Mouse (Mus musculus): Measurements from ENCODE around the gene Selenon. TPM values are rescaled to one million over a fixed set of nuclear protein-coding genes. Genes with fewer than 3 reads are reported as not detected.

The Selenon gene
- total and polyA plus RNA-seq, 3 experiments, result 0.05 TPM; not detected in 2

GRCm38 (mm10) chr4:134555956-134556580, 4.1 kb upstream of the Selenon start:
- DNase-seq (ENCODE audit: low spot score) (no peak), ATAC-seq (ENCODE audit: extremely low read depth, insufficient number of reproducible peaks, low FRiP score, poor library complexity, severe bottlenecking) (no peak)
- H3K4me1 ChIP-seq (ENCODE audit: insufficient read depth, low read depth, low read length), result no peaks in the 10 kb centered on the region
- H3K27me3 ChIP-seq (ENCODE audit: insufficient read depth, low read length), result peaks cover 32% of the 10 kb centered on the region
- no peak overlapping the region for H3K4me3 ChIP-seq (ENCODE audit: low read depth, low read length)
- TF ChIP-seq GATA2 (IDR thresholded peaks at IDR 0.05; ENCODE audit: borderline replicate concordance, low read depth, low read length) (no peak), POLR2AphosphoS5 (IDR thresholded peaks at IDR 0.05; ENCODE audit: insufficient replicate concordance, low read depth, low read length) (no peak), TAL1 (conservative IDR thresholded peaks at IDR 0.05; ENCODE audit: low read depth, low read length) (no peak), GATA1 (IDR thresholded peaks at IDR 0.05; ENCODE audit: borderline replicate concordance, low read length) (no peak), CTCF (IDR thresholded peaks at IDR 0.05; ENCODE audit: low read depth, low read length) (no peak)
- H3K9me3 ChIP-seq (replicated peaks), result peaks cover under 1% of the 10 kb centered on the region; the same call in 1 of the 2 replicates
- no peaks in the 10 kb centered on the region for H3K36me3 ChIP-seq (replicated peaks)

DNA sequence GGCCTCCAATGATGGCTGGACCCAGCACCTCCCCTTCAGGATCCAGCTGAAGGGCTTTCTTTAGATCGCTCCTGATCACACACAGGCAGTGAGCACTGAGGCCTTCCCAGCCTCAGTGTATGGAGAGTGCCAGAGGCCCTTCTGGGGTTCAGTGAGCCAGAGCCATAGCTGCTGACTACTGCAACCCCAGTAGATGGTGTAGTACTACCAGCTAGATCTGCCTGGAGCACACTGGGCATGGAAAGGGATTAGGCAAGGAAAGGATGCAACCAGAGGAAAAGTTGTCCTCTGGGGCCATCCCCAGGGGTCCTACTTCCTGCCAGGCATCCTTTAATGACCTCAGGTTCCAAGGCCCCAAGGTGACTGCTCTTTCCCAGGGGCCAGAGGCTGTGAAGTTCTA, 1.7 kb upstream of the Selenon start:
- Histone ChIP-seq H3K9me3 (replicated peaks) (peaks cover 15% of the 10 kb centered on the region), H3K4me3 (ENCODE audit: low read depth, low read length) (no peak overlapping the region), H3K27me3 (ENCODE audit: insufficient read depth, low read length) (peaks cover 24% of the 10 kb centered on the region), H3K36me3 (replicated peaks) (no peaks in the 10 kb centered on the region), H3K4me1 (ENCODE audit: insufficient read depth, low read depth, low read length) (no peaks in the 10 kb centered on the region)
- DNase-seq (ENCODE audit: low spot score), result no peak
- no peak for TF ChIP-seq CTCF (IDR thresholded peaks at IDR 0.05; ENCODE audit: low read depth, low read length)
- no peak for TF ChIP-seq TAL1 (conservative IDR thresholded peaks at IDR 0.05; ENCODE audit: low read depth, low read length)
- no peak for TF ChIP-seq GATA2 (IDR thresholded peaks at IDR 0.05; ENCODE audit: borderline replicate concordance, low read depth, low read length)
- TF ChIP-seq POLR2AphosphoS5 (IDR thresholded peaks at IDR 0.05; ENCODE audit: insufficient replicate concordance, low read depth, low read length), result no peak
- no peak for TF ChIP-seq GATA1 (IDR thresholded peaks at IDR 0.05; ENCODE audit: borderline replicate concordance, low read length)
- ATAC-seq (ENCODE audit: extremely low read depth, insufficient number of reproducible peaks, low FRiP score, poor library complexity, severe bottlenecking), result no peak

DNA sequence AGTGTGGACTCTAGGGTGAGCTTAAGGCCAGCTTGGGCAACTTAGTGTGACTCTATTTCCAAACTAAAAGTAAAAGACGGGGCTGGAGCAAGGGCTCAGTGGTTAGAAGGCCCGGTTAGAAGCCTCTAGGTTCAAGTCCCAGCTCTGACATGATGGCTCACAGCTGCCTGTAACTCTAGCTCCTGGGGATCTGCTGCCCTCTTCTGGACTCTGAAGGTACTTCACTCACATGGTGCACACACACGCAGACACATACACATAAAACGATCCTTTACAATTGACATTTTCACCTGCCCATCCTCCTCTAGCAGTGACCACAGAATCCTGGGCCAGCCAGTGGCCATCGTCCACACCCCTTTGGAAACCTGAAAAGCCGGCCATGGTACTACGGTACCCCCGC, 2.1 kb downstream of the Selenon start:
- H3K27me3 ChIP-seq (ENCODE audit: insufficient read depth, low read length), result peaks cover 41% of the 10 kb centered on the region
- peaks cover 15% of the 10 kb centered on the region for H3K9me3 ChIP-seq (replicated peaks)
- TF ChIP-seq GATA1 (IDR thresholded peaks at IDR 0.05; ENCODE audit: borderline replicate concordance, low read length) (no peak), POLR2AphosphoS5 (IDR thresholded peaks at IDR 0.05; ENCODE audit: insufficient replicate concordance, low read depth, low read length) (no peak), GATA2 (IDR thresholded peaks at IDR 0.05; ENCODE audit: borderline replicate concordance, low read depth, low read length) (no peak), TAL1 (conservative IDR thresholded peaks at IDR 0.05; ENCODE audit: low read depth, low read length) (no peak), CTCF (IDR thresholded peaks at IDR 0.05; ENCODE audit: low read depth, low read length) (no peak)
- 0 out of 2 replicates have a peak, but pooled peaks cover 5% of the 10 kb centered on the region for H3K4me1 ChIP-seq (ENCODE audit: insufficient read depth, low read depth, low read length)
- no peak overlapping the region for H3K4me3 ChIP-seq (ENCODE audit: low read depth, low read length)
- ATAC-seq (ENCODE audit: extremely low read depth, insufficient number of reproducible peaks, low FRiP score, poor library complexity, severe bottlenecking) (no peak), DNase-seq (ENCODE audit: low spot score) (no peak)
- no peaks in the 10 kb centered on the region for H3K36me3 ChIP-seq (replicated peaks)

- ATAC-seq (ENCODE audit: extremely low read depth, insufficient number of reproducible peaks, low FRiP score, poor library complexity, severe bottlenecking) (no peak), DNase-seq (ENCODE audit: low spot score) (no peak)
- Histone ChIP-seq H3K27me3 (ENCODE audit: insufficient read depth, low read length) (peaks cover 48% of the 10 kb centered on the region), H3K4me3 (ENCODE audit: low read depth, low read length) (no peak overlapping the region), H3K4me1 (ENCODE audit: insufficient read depth, low read depth, low read length) (0 out of 2 replicates have a peak, but pooled peaks cover 5% of the 10 kb centered on the region), H3K36me3 (replicated peaks) (no peaks in the 10 kb centered on the region), H3K9me3 (replicated peaks) (peaks cover 15% of the 10 kb centered on the region)
- no peak for TF ChIP-seq CTCF (IDR thresholded peaks at IDR 0.05; ENCODE audit: low read depth, low read length)
- TF ChIP-seq GATA1 (IDR thresholded peaks at IDR 0.05; ENCODE audit: borderline replicate concordance, low read length), result no peak
- TF ChIP-seq POLR2AphosphoS5 (IDR thresholded peaks at IDR 0.05; ENCODE audit: insufficient replicate concordance, low read depth, low read length), result no peak
- no peak for TF ChIP-seq TAL1 (conservative IDR thresholded peaks at IDR 0.05; ENCODE audit: low read depth, low read length)
- no peak for TF ChIP-seq GATA2 (IDR thresholded peaks at IDR 0.05; ENCODE audit: borderline replicate concordance, low read depth, low read length)
Observed at GRCm38 (mm10) chr4:134548169-134548938, 3.6 kb downstream of the Selenon start.

GRCm38 (mm10) chr4:134546814-134547705, 4.9 kb downstream of the Selenon start:
- 0 out of 2 replicates have a peak, but pooled peaks cover 7% of the 10 kb centered on the region for H3K4me1 ChIP-seq (ENCODE audit: insufficient read depth, low read depth, low read length)
- H3K4me3 ChIP-seq (ENCODE audit: low read depth, low read length), result no peak overlapping the region
- no peaks in the 10 kb centered on the region for H3K36me3 ChIP-seq (replicated peaks)
- peaks cover 15% of the 10 kb centered on the region for H3K9me3 ChIP-seq (replicated peaks)
- DNase-seq (ENCODE audit: low spot score) (no peak), ATAC-seq (ENCODE audit: extremely low read depth, insufficient number of reproducible peaks, low FRiP score, poor library complexity, severe bottlenecking) (no peak)
- H3K27me3 ChIP-seq (ENCODE audit: insufficient read depth, low read length), result peaks cover 48% of the 10 kb centered on the region
- TF ChIP-seq POLR2AphosphoS5 (IDR thresholded peaks at IDR 0.05; ENCODE audit: insufficient replicate concordance, low read depth, low read length) (no peak), CTCF (IDR thresholded peaks at IDR 0.05; ENCODE audit: low read depth, low read length) (no peak), GATA1 (IDR thresholded peaks at IDR 0.05; ENCODE audit: borderline replicate concordance, low read length) (no peak), TAL1 (conservative IDR thresholded peaks at IDR 0.05; ENCODE audit: low read depth, low read length) (no peak), GATA2 (IDR thresholded peaks at IDR 0.05; ENCODE audit: borderline replicate concordance, low read depth, low read length) (no peak)

Measured in G1E (cell line).